Mouse (Mus musculus): Measurements from ENCODE around the gene Olfr275. TPM values are rescaled to one million over a fixed set of nuclear protein-coding genes. Genes with fewer than 3 reads are reported as not detected.

Olfr275 gene
- total and polyA plus RNA-seq, 3 experiments: 0.44 TPM; not detected in 2

- Histone ChIP-seq H3K4me3 (ENCODE audit: low read depth, low read length) (no peak overlapping the region), H3K9me3 (replicated peaks) (no peaks in the 10 kb centered on the region), H3K27me3 (ENCODE audit: insufficient read depth, low read length) (no peaks in the 10 kb centered on the region; the same call in 1 of the 2 replicates), H3K36me3 (replicated peaks) (no peaks in the 10 kb centered on the region), H3K4me1 (ENCODE audit: insufficient read depth, low read depth, low read length) (no peaks in the 10 kb centered on the region)
- TF ChIP-seq GATA2 (IDR thresholded peaks at IDR 0.05; ENCODE audit: borderline replicate concordance, low read depth, low read length) (no peak), CTCF (IDR thresholded peaks at IDR 0.05; ENCODE audit: low read depth, low read length) (no peak), GATA1 (IDR thresholded peaks at IDR 0.05; ENCODE audit: borderline replicate concordance, low read length) (no peak), TAL1 (conservative IDR thresholded peaks at IDR 0.05; ENCODE audit: low read depth, low read length) (no peak), POLR2AphosphoS5 (IDR thresholded peaks at IDR 0.05; ENCODE audit: insufficient replicate concordance, low read depth, low read length) (no peak)
- DNase-seq (ENCODE audit: low spot score): no peak
- no peak for ATAC-seq (ENCODE audit: extremely low read depth, insufficient number of reproducible peaks, low FRiP score, poor library complexity, severe bottlenecking)
Observed at GRCm38 (mm10) chr4:52849039-52849635, 34.7 kb downstream of the Olfr275 start.

- no peak for TF ChIP-seq GATA1 (IDR thresholded peaks at IDR 0.05; ENCODE audit: borderline replicate concordance, low read length)
- TF ChIP-seq TAL1 (conservative IDR thresholded peaks at IDR 0.05; ENCODE audit: low read depth, low read length): no peak
- H3K4me1 ChIP-seq (ENCODE audit: insufficient read depth, low read depth, low read length): no peaks in the 10 kb centered on the region
- no peaks in the 10 kb centered on the region for H3K9me3 ChIP-seq (replicated peaks)
- ATAC-seq (ENCODE audit: extremely low read depth, insufficient number of reproducible peaks, low FRiP score, poor library complexity, severe bottlenecking) (no peak), DNase-seq (ENCODE audit: low spot score) (no peak)
- H3K27me3 ChIP-seq (ENCODE audit: insufficient read depth, low read length): no peaks in the 10 kb centered on the region; the same call in 1 of the 2 replicates
- H3K36me3 ChIP-seq (replicated peaks): no peaks in the 10 kb centered on the region
- no peak overlapping the region for H3K4me3 ChIP-seq (ENCODE audit: low read depth, low read length)
Observed at GRCm38 (mm10) chr4:52849672-52850071, 35.3 kb downstream of the Olfr275 start.

GRCm38 (mm10) chr4:52859136-52859535, 44.7 kb downstream of the Olfr275 start, which contains the start of gene Olfr273:
TSS of gene Olfr273 (minus strand) at chr4:52859236.
- TF ChIP-seq TAL1 (conservative IDR thresholded peaks at IDR 0.05; ENCODE audit: low read depth, low read length) (no peak), POLR2AphosphoS5 (IDR thresholded peaks at IDR 0.05; ENCODE audit: insufficient replicate concordance, low read depth, low read length) (no peak), GATA2 (IDR thresholded peaks at IDR 0.05; ENCODE audit: borderline replicate concordance, low read depth, low read length) (no peak)
- no peaks in the 10 kb centered on the region for H3K36me3 ChIP-seq (replicated peaks)
- ATAC-seq (ENCODE audit: extremely low read depth, insufficient number of reproducible peaks, low FRiP score, poor library complexity, severe bottlenecking) (no peak), DNase-seq (ENCODE audit: low spot score) (no peak)
- H3K4me3 ChIP-seq (ENCODE audit: low read depth, low read length): no peak within 1 kb of the TSS
- H3K4me1 ChIP-seq (ENCODE audit: insufficient read depth, low read depth, low read length): no peaks in the 10 kb centered on the region
- H3K27me3 ChIP-seq (ENCODE audit: insufficient read depth, low read length): no peaks in the 10 kb centered on the region
- H3K9me3 ChIP-seq (replicated peaks): no peaks in the 10 kb centered on the region

- no peaks in the 10 kb centered on the region for H3K36me3 ChIP-seq (replicated peaks)
- no peak overlapping the region for H3K4me3 ChIP-seq (ENCODE audit: low read depth, low read length)
- no peaks in the 10 kb centered on the region for H3K9me3 ChIP-seq (replicated peaks)
- H3K27me3 ChIP-seq (ENCODE audit: insufficient read depth, low read length): no peaks in the 10 kb centered on the region
- DNase-seq (ENCODE audit: low spot score): no peak
- no peaks in the 10 kb centered on the region for H3K4me1 ChIP-seq (ENCODE audit: insufficient read depth, low read depth, low read length)
- no peak for TF ChIP-seq GATA2 (IDR thresholded peaks at IDR 0.05; ENCODE audit: borderline replicate concordance, low read depth, low read length)
- TF ChIP-seq GATA1 (IDR thresholded peaks at IDR 0.05; ENCODE audit: borderline replicate concordance, low read length): no peak
- TF ChIP-seq TAL1 (conservative IDR thresholded peaks at IDR 0.05; ENCODE audit: low read depth, low read length): no peak
- no peak for TF ChIP-seq POLR2AphosphoS5 (IDR thresholded peaks at IDR 0.05; ENCODE audit: insufficient replicate concordance, low read depth, low read length)
- no peak for TF ChIP-seq CTCF (IDR thresholded peaks at IDR 0.05; ENCODE audit: low read depth, low read length)
- ATAC-seq (ENCODE audit: extremely low read depth, insufficient number of reproducible peaks, low FRiP score, poor library complexity, severe bottlenecking): no peak
Observed at GRCm38 (mm10) chr4:52864156-52864555, 49.8 kb downstream of the Olfr275 start.

Other genes with a start within 250 kb of the Olfr275 start
- not detected in 2 replicates for gene Toporsl, start 218.3 kb upstream of the Olfr275 start, total RNA-seq (2014; fragmentation: Nextera tagmentation)
- 0.05 and 0.12 TPM in 2 replicates for gene Toporsl, start 218.3 kb upstream of the Olfr275 start, total RNA-seq (2017)
- not detected in 2 replicates for gene Toporsl, start 218.3 kb upstream of the Olfr275 start, polyA plus RNA-seq (2012)
- gene Olfr273, start 44.6 kb downstream of the Olfr275 start, total RNA-seq (2014; fragmentation: Nextera tagmentation): not detected in 2 replicates
- 0.06 and 0.22 TPM in 2 replicates for gene Olfr273, start 44.6 kb downstream of the Olfr275 start, total RNA-seq (2017)
- not detected in 2 replicates for gene Olfr273, start 44.6 kb downstream of the Olfr275 start, polyA plus RNA-seq (2012)
- gene Olfr272, start 104.6 kb downstream of the Olfr275 start, total RNA-seq (2014; fragmentation: Nextera tagmentation): not detected in 2 replicates
- 0.23 TPM in 1 of 2 replicates, not detected in the other for gene Olfr272, start 104.6 kb downstream of the Olfr275 start, total RNA-seq (2017)
- gene Olfr272, start 104.6 kb downstream of the Olfr275 start, polyA plus RNA-seq (2012): not detected in 2 replicates
- gene Olfr270, start 149.9 kb downstream of the Olfr275 start, total RNA-seq (2014; fragmentation: Nextera tagmentation): not detected in 2 replicates
- 0.29 and 0.38 TPM in 2 replicates for gene Olfr270, start 149.9 kb downstream of the Olfr275 start, total RNA-seq (2017)
- not detected in 2 replicates for gene Olfr270, start 149.9 kb downstream of the Olfr275 start, polyA plus RNA-seq (2012)
- not detected in 2 replicates for gene Nipsnap3a, start 174.7 kb downstream of the Olfr275 start, total RNA-seq (2014; fragmentation: Nextera tagmentation)
- not detected in 2 replicates for gene Nipsnap3a, start 174.7 kb downstream of the Olfr275 start, total RNA-seq (2017)
- gene Nipsnap3a, start 174.7 kb downstream of the Olfr275 start, polyA plus RNA-seq (2012): not detected in 2 replicates
- gene Nipsnap3b, start 197.3 kb downstream of the Olfr275 start, total RNA-seq (2014; fragmentation: Nextera tagmentation): 13.5 and 16.0 TPM in 2 replicates
- gene Nipsnap3b, start 197.3 kb downstream of the Olfr275 start, total RNA-seq (2017): 29.2 and 31.5 TPM in 2 replicates
- gene Nipsnap3b, start 197.3 kb downstream of the Olfr275 start, polyA plus RNA-seq (2012): 25.6 and 30.8 TPM in 2 replicates

Data from G1E (cell line).